ENCODE assay signal across 13 mouse cellular contexts in the genomic region with DNA sequence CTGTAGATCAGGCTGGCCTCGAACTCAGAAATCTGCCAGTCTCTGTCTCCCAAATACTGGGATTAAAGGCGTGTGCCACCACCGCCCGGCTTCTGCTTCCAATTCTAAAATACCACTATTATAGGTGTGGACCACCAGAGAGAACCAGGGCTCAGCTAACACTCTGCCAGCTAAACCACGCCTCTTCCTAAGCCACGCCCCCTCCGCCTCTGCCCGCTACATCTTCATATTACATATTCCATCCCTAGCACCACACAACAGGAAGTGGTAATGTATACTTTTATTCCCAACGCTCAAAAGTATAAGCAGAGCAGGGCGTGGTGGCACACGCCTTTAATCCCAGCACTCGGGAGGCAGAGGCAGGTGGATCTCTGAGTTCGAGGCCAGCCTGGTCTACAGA. TPM values are rescaled to one million over a fixed set of nuclear protein-coding genes. Genes with fewer than 3 reads are reported as not detected.
DNase-seq lines count a peak whose midpoint lies in the region; ATAC-seq lines count a peak whose summit lies in the region.
"Had no signal": no experiment of that assay in that cellular context is flagged by ENCODE, and none has a peak within 500 bp of the region (broad histone marks: within the 10 kb centered on the region; RNA-seq: fewer than 3 reads in every experiment).

No protein-coding gene starts in this region.

- H3K4me2 ChIP-seq in lung, embryonic 16.5 days (ENCODE audit: low read depth, low read length): no peak overlapping the region
- H3K4me2 ChIP-seq: limb, embryonic 15.5 days; midbrain, embryonic 11.5 days had no signal

- WGBS in lung, embryonic 16.5 days: 76% methylated on average over 13 of the region's 13 CpGs

- no peaks in the 10 kb centered on the region for H3K36me3 ChIP-seq in lung, embryonic 16.5 days (ENCODE audit: control insufficient read depth, insufficient read depth, low read length)
- H3K36me3 ChIP-seq: limb, embryonic 15.5 days had no signal

- H3K27ac ChIP-seq in lung, embryonic 16.5 days (ENCODE audit: low read length): peak overlapping the region; percentile 69
- H3K27ac ChIP-seq: limb, embryonic 15.5 days had no signal

- H3K4me1 ChIP-seq in lung, embryonic 16.5 days (replicated peaks; ENCODE audit: control insufficient read depth, insufficient read depth, low read length): peaks cover 14% of the 10 kb centered on the region
- H3K4me1 ChIP-seq: limb, embryonic 15.5 days had no signal

- no peaks in the 10 kb centered on the region for H3K27me3 ChIP-seq in lung, embryonic 16.5 days (ENCODE audit: control insufficient read depth, insufficient read depth, low read depth, low read length)
- H3K27me3 ChIP-seq: limb, embryonic 15.5 days had no signal

- H3K9me3 ChIP-seq in lung, embryonic 16.5 days (ENCODE audit: control insufficient read depth, low read length): no peaks in the 10 kb centered on the region
- H3K9me3 ChIP-seq: limb, embryonic 15.5 days had no signal

- no peak for DNase-seq in lung, adult 18-20 months
- peak; percentile 47 for DNase-seq in R1 (ENCODE audit: low read depth, low spot score)
- peak; percentile 38 to 61 for DNase-seq in thymus, postnatal 36 days
- no peak for DNase-seq in ovary, postnatal 14 days (ENCODE audit: low spot score)
- no peak for DNase-seq in cerebellum, adult 11-12 months
- no peak for DNase-seq in layer of hippocampus, adult 18-20 months (ENCODE audit: low spot score in 2 of 2)
- DNase-seq: cerebellum, adult 9-10 months; lung, postnatal 14 days; right cerebral cortex, postnatal 4 days had no signal

- H3K9ac ChIP-seq in lung, embryonic 16.5 days (ENCODE audit: low read length): no peak overlapping the region
- H3K9ac ChIP-seq: limb, embryonic 15.5 days had no signal

- no peak for ATAC-seq in lung, embryonic 16.5 days (ENCODE audit: low read depth)
- ATAC-seq in megakaryocyte, adult 5-6 weeks (ENCODE audit: poor library complexity, severe bottlenecking): peak; percentile 82

- H3K4me3 ChIP-seq in lung, embryonic 16.5 days (ENCODE audit: low read length): no peak overlapping the region
- H3K4me3 ChIP-seq: limb, embryonic 15.5 days had no signal

RNA-seq across cellular contexts. Expression of a gene that starts 8.8 kb away (rescaled TPM):
- polyA plus RNA-seq in lung, embryonic 16.5 days (2015; fragmentation: Nextera tagmentation; extraction: Ambion mirVana): 165 and 170 TPM in 2 replicates
- 24.8 and 31.2 TPM in 2 replicates for total RNA-seq in megakaryocyte, adult 5-6 weeks (2015)
- 15.5 and 23.6 TPM in 2 replicates for total RNA-seq in megakaryocyte, adult 5-6 weeks (2017)
- 100 to 1,000 TPM; 220 to 231 TPM for total RNA-seq in layer of hippocampus, adult 18-20 months (2021)

Comparison
In these comparisons a context has a peak if more than half of its experiments do, and no peak if none do; other contexts are left out.
1. DNase-seq: peak in R1 (single experiment) and thymus, postnatal 36 days (2 of 2); none in lung, adult 18-20 months (0 of 2), ovary, postnatal 14 days (single experiment), cerebellum, adult 11-12 months (single experiment) and layer of hippocampus, adult 18-20 months (0 of 2).
2. RNA of a gene that starts 8.8 kb away (total RNA-seq): 220 to 231 TPM in layer of hippocampus, adult 18-20 months; 15.5 to 31.2 TPM in megakaryocyte, adult 5-6 weeks; every median in the first group is over 4 times any median in the second.